25 mouse cellular contexts compared by ENCODE assay signal in genomic region chr11:70911323-70911722, GRCm38 (mm10). TPM values are rescaled to one million over a fixed set of nuclear protein-coding genes. Genes with fewer than 3 reads are reported as not detected.
A peak's percentile ranks its signal among the peaks of the same experiment; 100 is the strongest.
DNase-seq lines count a peak whose midpoint lies in the region; ATAC-seq and TF ChIP-seq lines count a peak whose summit lies in the region.
"Had no signal": no experiment of that assay in that cellular context is flagged by ENCODE, and none has a peak within 500 bp of the region (broad histone marks: within the 10 kb centered on the region; RNA-seq: fewer than 3 reads in every experiment).

No protein-coding gene starts in this region.

- H3K4me2 ChIP-seq in CH12.LX (ENCODE audit: insufficient read depth, low read depth, poor library complexity, severe bottlenecking): peak overlapping the region; percentile 11; the same call in 1 of the 2 replicates
- H3K4me2 ChIP-seq in liver, postnatal 0 days (ENCODE audit: low read depth, low read length): no peak overlapping the region
- H3K4me2 ChIP-seq in forebrain, embryonic 15.5 days (replicated peaks): no peak overlapping the region
- H3K4me2 ChIP-seq: embryonic facial prominence, embryonic 13.5 days; forebrain, embryonic 13.5 days; heart, embryonic 11.5 days; hindbrain, embryonic 13.5 days; intestine, embryonic 15.5 days had no signal

- DNase-seq in A20 (ENCODE audit: low read depth, low spot score) (peak; percentile 41), CH12.LX (ENCODE audit: extremely low read depth) (peak; percentile 67)
- no peak for DNase-seq in liver, postnatal 0 days
- no peak for DNase-seq in layer of hippocampus, adult 18-20 months (ENCODE audit: low spot score in 2 of 2)
- DNase-seq: adrenal gland, adult 2 months; adrenal gland, postnatal 25 days; cerebellum, adult 11-12 months; cerebellum, adult 8-10 months; cerebellum, postnatal 10 days; cerebellum, postnatal 36 days; embryo, embryonic 11 days; gastrocnemius, postnatal 10 days; gastrocnemius, postnatal 36 days had no signal

- H3K27me3 ChIP-seq in CH12.LX (replicated peaks): no peaks in the 10 kb centered on the region
- no peaks in the 10 kb centered on the region for H3K27me3 ChIP-seq in liver, postnatal 0 days (ENCODE audit: insufficient read depth, low read length)
- H3K27me3 ChIP-seq in forebrain, embryonic 15.5 days: no peaks in the 10 kb centered on the region
- H3K27me3 ChIP-seq: embryonic facial prominence, embryonic 13.5 days; forebrain, embryonic 13.5 days; hindbrain, embryonic 13.5 days; intestine, embryonic 15.5 days had no signal

- peaks cover 19 to 56% of the 10 kb centered on the region in 2 experiments for H3K36me3 ChIP-seq in CH12.LX (replicated peaks in 1 of 2; ENCODE audit: control insufficient read depth in 1 of 2, insufficient read depth in 1 of 2, low read length in 1 of 2)
- peaks cover 35% of the 10 kb centered on the region for H3K36me3 ChIP-seq in macrophage (ENCODE audit: inconsistent target)
- peaks cover 27% of the 10 kb centered on the region for H3K36me3 ChIP-seq in liver, postnatal 0 days (replicated peaks; ENCODE audit: insufficient read depth, low read length)
- H3K36me3 ChIP-seq in forebrain, embryonic 15.5 days: peaks cover 38% of the 10 kb centered on the region

- H3K79me2 ChIP-seq in CH12.LX (replicated peaks; ENCODE audit: control insufficient read depth, extremely low read depth, insufficient read depth, poor library complexity, severe bottlenecking): no peaks in the 10 kb centered on the region
- H3K79me2 ChIP-seq in macrophage (ENCODE audit: inconsistent target): peaks cover 13% of the 10 kb centered on the region; the same call in 1 of the 2 replicates

- dilution Hi-C loops in CH12.LX (cut with MboI; ENCODE audit: extremely low pct_ligation_motif_present, extremely low pct_unique_long_range_greater_than_20kb, low sequenced_read_pairs): no loop called here

- peak; percentile 50; the same call in 1 of the 2 replicates for TF ChIP-seq EP300 in CH12.LX (IDR thresholded peaks at IDR 0.05; ENCODE audit: low read length)
- no peak for TF ChIP-seq EP300 in liver, postnatal 0 days (IDR thresholded peaks at IDR 0.05; ENCODE audit: low read depth)

- no peak for TF ChIP-seq CTCF in CH12.LX (conservative IDR thresholded peaks at IDR 0.05 in 1 of 2, IDR thresholded peaks at IDR 0.05 in 1 of 2; ENCODE audit: low read depth in 2 of 2, low read length in 2 of 2)
- no peak for TF ChIP-seq CTCF in liver, postnatal 0 days (IDR thresholded peaks at IDR 0.05; ENCODE audit: low read depth)

- in situ Hi-C loops in CH12.LX (cut with MboI; ENCODE audit: low pct_ligation_motif_present, low pct_unique_long_range_greater_than_20kb, low sequenced_read_pairs): no loop called here

- H3K9me3 ChIP-seq in CH12.LX (replicated peaks; ENCODE audit: low read length): peaks cover 2% of the 10 kb centered on the region
- H3K9me3 ChIP-seq in liver, postnatal 0 days (ENCODE audit: low read length): no peaks in the 10 kb centered on the region
- no peaks in the 10 kb centered on the region for H3K9me3 ChIP-seq in forebrain, embryonic 15.5 days
- H3K9me3 ChIP-seq: embryonic facial prominence, embryonic 10.5 days; embryonic facial prominence, embryonic 13.5 days; forebrain, embryonic 10.5 days; forebrain, embryonic 13.5 days; G1E; hindbrain, embryonic 10.5 days; hindbrain, embryonic 13.5 days; intestine, embryonic 15.5 days had no signal

- TF ChIP-seq RAD21 in CH12.LX (IDR thresholded peaks at IDR 0.05; ENCODE audit: low read depth, low read length): no peak

- H3K9ac ChIP-seq in CH12.LX (ENCODE audit: insufficient read depth, low read depth): peak overlapping the region; percentile 38
- no peak overlapping the region for H3K9ac ChIP-seq in liver, postnatal 0 days (replicated peaks)
- H3K9ac ChIP-seq in forebrain, embryonic 15.5 days (replicated peaks): no peak overlapping the region
- H3K9ac ChIP-seq: embryonic facial prominence, embryonic 13.5 days; forebrain, embryonic 13.5 days; hindbrain, embryonic 13.5 days; intestine, embryonic 15.5 days had no signal

- peak overlapping the region; percentile 86 for H3K27ac ChIP-seq in CH12.LX (ENCODE audit: insufficient read depth, low read depth)
- H3K27ac ChIP-seq in macrophage: peak overlapping the region; percentile 10; the same call in 1 of the 2 replicates
- no peak overlapping the region for H3K27ac ChIP-seq in liver, postnatal 0 days (ENCODE audit: low read depth)
- H3K27ac ChIP-seq in forebrain, embryonic 15.5 days (replicated peaks): no peak overlapping the region
- H3K27ac ChIP-seq: embryonic facial prominence, embryonic 10.5 days; embryonic facial prominence, embryonic 13.5 days; forebrain, embryonic 10.5 days; forebrain, embryonic 13.5 days; hindbrain, embryonic 10.5 days; hindbrain, embryonic 13.5 days; intestine, embryonic 15.5 days had no signal

- 45% methylated on average over 3 of the region's 3 CpGs for WGBS in macrophage (ENCODE audit: missing documents)
- WGBS in liver, postnatal 0 days (ENCODE audit: insufficient replicate concordance): 66% methylated on average over 3 of the region's 3 CpGs
- WGBS in forebrain, embryonic 15.5 days: 98% methylated on average over 3 of the region's 3 CpGs

- H3K4me1 ChIP-seq in CH12.LX (ENCODE audit: control insufficient read depth in 1 of 2, insufficient read depth in 2 of 2): peaks cover 6 to 40% of the 10 kb centered on the region in 2 experiments
- H3K4me1 ChIP-seq in liver, postnatal 0 days (ENCODE audit: insufficient read depth): no peaks in the 10 kb centered on the region
- H3K4me1 ChIP-seq in forebrain, embryonic 15.5 days: no peaks in the 10 kb centered on the region
- H3K4me1 ChIP-seq: embryonic facial prominence, embryonic 10.5 days; embryonic facial prominence, embryonic 13.5 days; forebrain, embryonic 10.5 days; forebrain, embryonic 13.5 days; hindbrain, embryonic 10.5 days; hindbrain, embryonic 13.5 days; intestine, embryonic 15.5 days had no signal

- ATAC-seq in liver, postnatal 0 days: no peak
- ATAC-seq in forebrain, embryonic 15.5 days (replicated peaks): no peak
- ATAC-seq: forebrain, embryonic 13.5 days; hindbrain, embryonic 16.5 days; intestine, embryonic 15.5 days had no signal

- no peak overlapping the region for H3K4me3 ChIP-seq in CH12.LX (replicated peaks in 1 of 3; ENCODE audit: low read depth in 2 of 3, low read length in 2 of 3, poor library complexity in 1 of 3)
- H3K4me3 ChIP-seq in macrophage (ENCODE audit: inconsistent target): no peak overlapping the region
- H3K4me3 ChIP-seq in liver, postnatal 0 days (ENCODE audit: low read depth, low read length): no peak overlapping the region
- no peak overlapping the region for H3K4me3 ChIP-seq in forebrain, embryonic 15.5 days
- H3K4me3 ChIP-seq: embryonic facial prominence, embryonic 10.5 days; embryonic facial prominence, embryonic 13.5 days; forebrain, embryonic 10.5 days; forebrain, embryonic 13.5 days; hindbrain, embryonic 10.5 days; hindbrain, embryonic 13.5 days; intestine, embryonic 15.5 days had no signal

- no peak for TF ChIP-seq POLR2A in CH12.LX (IDR thresholded peaks at IDR 0.05; ENCODE audit: low read depth, low read length)

TF ChIP-seq in CH12.LX, 34 proteins besides CTCF, POLR2A, EP300 and RAD21:
- TF ChIP-seq ZKSCAN1 (IDR thresholded peaks at IDR 0.05; ENCODE audit: borderline replicate concordance, low read depth, low read length): no peak
- TF ChIP-seq IRF4 (IDR thresholded peaks at IDR 0.05; ENCODE audit: low read depth, low read length): peak; percentile 20; the same call in 1 of the 2 replicates
- 0 out of 2 replicates have a peak, but pooled peaks have one; percentile 30 for TF ChIP-seq MAX (IDR thresholded peaks at IDR 0.05; ENCODE audit: low read length)
TF ChIP-seq in CH12.LX: peak in this region for 2.

RNA-seq across cellular contexts. Expression of gene Nup88, which starts 58.5 kb away (rescaled TPM):
- total RNA-seq in CH12.LX (2012; rRNA removed): 125 and 132 TPM in 2 replicates
- total RNA-seq in CH12.LX (2014; rRNA removed): 208 and 220 TPM in 2 replicates
- 171 and 193 TPM in 2 replicates for polyA plus RNA-seq in CH12.LX (2012; ENCODE audit: insufficient read length, low read depth)
- total RNA-seq in macrophage (2018; cell fraction: chromatin; rRNA removed): 100 to 1,000 TPM in 14 of 26 experiments, 10 to 100 TPM in 12; 42.3 to 191 (median 124) TPM
- total RNA-seq in macrophage (2018; cell fraction: cytosol; rRNA removed): 10 to 100 TPM; 26.2 to 51.1 (median 42.2) TPM
- 100 to 1,000 TPM in 5 of 26 experiments, 10 to 100 TPM in 21; 34.0 to 139 (median 72.5) TPM for total RNA-seq in macrophage (2018; cell fraction: nucleus; rRNA removed)
- polyA plus RNA-seq in macrophage (2018): 50.2 to 90.1 TPM (median 51.7 TPM) in 3 replicates
- polyA plus RNA-seq in liver, postnatal 0 days (2015; fragmentation: Nextera tagmentation; extraction: Ambion mirVana): 31.6 and 33.1 TPM in 2 replicates
- 148 and 149 TPM in 2 replicates for polyA plus RNA-seq in forebrain, embryonic 15.5 days (2015; fragmentation: Nextera tagmentation; extraction: Ambion mirVana)
- total RNA-seq in layer of hippocampus, adult 18-20 months (2021): 10 to 100 TPM; 49.1 to 49.6 TPM

RNA-seq across cellular contexts. Expression of gene Rpain, which starts 58.7 kb away (rescaled TPM):
- total RNA-seq in CH12.LX (2012; rRNA removed) (72.7 and 80.6 TPM in 2 replicates), CH12.LX (2014; rRNA removed) (64.6 and 69.8 TPM in 2 replicates)
- polyA plus RNA-seq in CH12.LX (2012; ENCODE audit: insufficient read length, low read depth) (50.0 and 54.1 TPM in 2 replicates), macrophage (2018) (23.6 to 62.8 TPM (median 32.4 TPM) in 3 replicates)
- 100 to 1,000 TPM in 10 of 26 experiments, 10 to 100 TPM in 16; 28.9 to 172 (median 83.1) TPM for total RNA-seq in macrophage (2018; cell fraction: chromatin; rRNA removed)
- total RNA-seq in macrophage (2018; cell fraction: cytosol; rRNA removed): 10 to 100 TPM; 12.5 to 39.6 (median 23.4) TPM
- 100 to 1,000 TPM in 7 of 26 experiments, 10 to 100 TPM in 19; 24.5 to 150 (median 75.3) TPM for total RNA-seq in macrophage (2018; cell fraction: nucleus; rRNA removed)
- 51.4 and 51.7 TPM in 2 replicates for polyA plus RNA-seq in liver, postnatal 0 days (2015; fragmentation: Nextera tagmentation; extraction: Ambion mirVana)
- polyA plus RNA-seq in forebrain, embryonic 15.5 days (2015; fragmentation: Nextera tagmentation; extraction: Ambion mirVana): 82.6 and 88.3 TPM in 2 replicates
- 10 to 100 TPM; 36.1 to 38.8 TPM for total RNA-seq in layer of hippocampus, adult 18-20 months (2021)

Comparison
In these comparisons a context has a peak if more than half of its experiments do, and no peak if none do; other contexts are left out.
1. DNase-seq: peak in A20 (single experiment) and CH12.LX (single experiment); none in liver, postnatal 0 days (single experiment) and layer of hippocampus, adult 18-20 months (0 of 2).
2. H3K27ac ChIP-seq: peak in CH12.LX (single experiment) and macrophage (single experiment); none in liver, postnatal 0 days (single experiment) and forebrain, embryonic 15.5 days (single experiment).